Mouse (Mus musculus) heart, postnatal 10 days (tissue): Measurements from ENCODE around the gene Pus7l. TPM values are rescaled to one million over a fixed set of nuclear protein-coding genes. Genes with fewer than 3 reads are reported as not detected.

Experiments
- DNase-seq, 2 experiments: peaks; one replicate each; pipeline ENCODE4 v3.0.0; 2021
- intact Hi-C: fragments of 180-260 bp; cut with DNase I; formaldehyde crosslinking; loops from one replicate; pipeline ENCODE4 v1.15.1; 2025
- total RNA-seq, 2 experiments: library from RNA; stranded (reverse); gene quantifications; 2 replicates each; pipeline ENCODE4 v1.2.3; 2021

Pus7l gene
- total RNA-seq, 2 experiments from 2014 or later, result 2.9 to 3.1 TPM

GRCm38 (mm10) chr15:94480248-94480647 is 63.1 kb downstream of the Pus7l start:
- no peak for DNase-seq
- intact Hi-C loops, result no loop called here

DNA sequence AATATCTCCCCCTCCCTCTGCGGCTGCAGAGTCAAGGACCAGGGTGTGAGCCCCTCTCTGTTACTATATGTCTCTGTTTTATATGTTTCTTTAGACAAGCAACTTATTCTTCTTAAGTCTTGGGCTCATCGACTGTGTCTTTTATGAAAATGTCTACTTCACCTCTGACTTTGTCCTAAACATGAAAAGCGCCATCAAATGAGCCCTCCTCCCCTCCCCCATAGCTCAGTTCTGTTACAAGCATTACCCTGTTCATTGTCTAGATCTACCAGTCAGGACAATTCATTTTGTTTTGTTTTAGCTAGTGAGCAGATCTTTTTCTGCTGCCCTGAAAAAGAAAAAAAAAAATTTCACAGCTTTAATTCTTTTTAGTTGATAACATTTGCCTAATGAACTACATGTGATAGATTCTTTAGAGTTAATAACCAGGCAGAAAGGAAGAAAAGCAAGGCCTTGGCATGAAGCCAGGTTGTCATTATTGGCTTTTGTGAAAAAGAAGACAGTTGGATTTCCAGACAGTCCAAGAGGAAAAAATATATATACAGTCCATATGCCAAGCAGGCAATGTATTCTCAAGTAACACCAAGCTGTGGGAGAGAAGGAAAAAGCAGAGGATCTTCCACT is 63.7 kb downstream of the Pus7l start:
- intact Hi-C loops, result no loop called here
- no peak for DNase-seq

- no peak for DNase-seq
- intact Hi-C loops, result no loop called here
These were observed 64.6 kb downstream of the Pus7l start for GRCm38 (mm10) chr15:94478706-94479105.

- intact Hi-C loops, result no loop called here
- DNase-seq, result no peak
These were observed 66.1 kb downstream of the Pus7l start for GRCm38 (mm10) chr15:94477287-94477686.

DNA sequence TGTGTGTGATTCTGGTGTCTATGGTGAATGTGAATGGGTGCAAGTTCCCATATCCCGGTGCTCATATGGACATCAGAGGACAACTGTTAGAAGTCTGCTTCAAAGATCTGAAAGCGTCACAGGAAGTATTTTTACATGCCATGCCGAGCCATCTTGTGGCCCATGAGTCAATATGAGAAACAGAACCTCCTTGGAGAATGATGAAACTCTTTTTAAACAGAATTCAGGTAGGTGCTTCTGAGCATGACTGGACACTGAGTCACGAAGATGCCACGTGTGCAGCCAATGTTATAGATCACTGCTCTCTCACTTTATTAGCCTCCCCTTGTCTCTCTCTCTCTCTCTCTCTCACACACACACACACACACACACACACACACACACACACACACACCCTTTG is 67.4 kb downstream of the Pus7l start:
- intact Hi-C loops, result no loop called here
- DNase-seq, result no peak

Other genes starting within 250 kb of the Pus7l start
- under 1 TPM; 0.37 to 0.67 TPM for gene Adamts20, start 78.1 kb downstream of the Pus7l start, total RNA-seq
- gene Irak4, start 96 bp upstream of the Pus7l start, total RNA-seq, result 1 to 10 TPM; 6.3 to 8.4 TPM
- gene Twf1, start 46.3 kb upstream of the Pus7l start, total RNA-seq, result 10 to 100 TPM; 35.4 to 45.2 TPM
- 10 to 100 TPM; 11.3 to 12.1 TPM for gene Tmem117, start 85.7 kb upstream of the Pus7l start, total RNA-seq